Mouse (Mus musculus) left cerebral cortex, adult 9 months (tissue): ENCODE measurements at regions not wholly inside any gene's neighbourhood (a gene's known extent, or its start where the extent isn't known, plus 50 kb on each side); places are given as distances from the start of the nearest gene placed in this dataset.
A peak's percentile ranks its signal among the peaks of the same experiment; 100 is the strongest.

Experiments
- DNase-seq, 2 experiments: peaks; one replicate each; pipeline ENCODE4 v3.0.0; 2022; ENCODE audit warnings: low spot score in 2 of 2

GRCm38 (mm10) chr7:77966658-77967057 lies 771.2 kb downstream of the Ntrk3 start:
- DNase-seq = no peak

GRCm38 (mm10) chr7:77933366-77933765 lies 804.4 kb downstream of the Ntrk3 start:
- no peak for DNase-seq

DNA sequence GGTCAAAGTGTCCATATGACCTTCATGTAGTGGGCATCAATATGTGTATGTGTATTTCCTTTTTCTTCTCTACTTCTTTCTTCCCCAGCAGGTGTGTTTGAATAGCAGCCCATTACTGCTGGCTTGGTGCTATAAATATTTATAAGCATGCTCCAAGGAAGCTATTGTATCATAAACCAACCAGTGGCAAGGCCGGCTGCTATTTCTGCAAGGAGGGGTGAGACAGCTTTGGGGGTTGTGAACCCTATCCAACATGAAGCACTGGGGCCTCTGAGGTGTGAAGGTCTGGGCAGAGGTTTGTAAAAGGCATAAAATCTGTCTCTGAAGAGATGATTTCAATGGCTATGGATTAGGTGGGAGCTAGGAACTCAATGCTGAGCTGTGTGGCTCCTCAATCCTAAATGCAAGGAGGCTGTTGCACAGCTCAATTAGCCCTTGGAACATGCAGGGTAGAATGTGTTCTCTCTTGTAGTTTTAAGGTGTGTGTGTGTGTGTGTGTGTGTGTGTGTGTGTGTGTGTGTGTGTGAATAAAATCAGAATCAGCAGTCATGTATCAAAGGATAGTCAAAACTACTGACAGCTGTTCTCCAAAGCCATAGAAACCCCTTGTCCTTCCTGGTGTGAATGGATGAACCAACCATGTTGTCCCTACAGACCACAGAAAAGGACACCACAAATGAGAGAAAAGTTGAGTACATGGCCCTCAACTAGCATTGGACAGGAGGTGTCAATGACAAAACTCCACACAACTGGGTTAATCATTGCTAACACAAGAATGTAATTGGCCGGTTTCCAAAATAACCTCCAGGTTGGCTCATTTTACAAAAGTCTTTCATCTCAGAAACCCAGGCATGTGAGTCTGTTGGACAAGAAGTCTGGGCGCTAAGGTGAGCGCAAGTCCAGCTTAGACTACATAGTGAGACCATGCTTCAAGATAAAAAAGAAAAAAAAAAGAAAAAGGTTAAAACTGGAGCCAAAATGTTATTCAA lies 809.0 kb downstream of the Ntrk3 start:
- DNase-seq = no peak

- DNase-seq = no peak
Observed at GRCm38 (mm10) chr7:77899231-77899630, 838.6 kb downstream of the Ntrk3 start.

DNA sequence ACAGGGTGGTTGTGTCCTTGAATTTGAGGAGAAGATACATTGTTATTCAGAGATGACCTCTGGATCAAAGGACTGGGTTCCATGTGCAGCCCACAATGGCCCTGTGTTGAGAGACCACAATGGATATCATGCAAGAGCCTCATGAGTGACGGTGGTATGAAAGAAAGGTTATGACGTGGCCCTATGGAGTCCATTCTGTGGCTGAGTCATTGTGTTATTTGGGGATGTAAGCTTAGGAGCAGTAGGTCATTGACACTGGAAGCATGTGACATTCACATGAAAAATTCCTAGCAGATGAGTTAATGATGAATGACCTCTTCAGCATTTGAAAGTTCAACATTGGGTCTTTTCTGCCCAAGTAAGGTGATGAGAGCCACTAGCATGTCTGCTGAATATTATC lies 849.3 kb downstream of the Ntrk3 start:
- no peak for DNase-seq

DNA sequence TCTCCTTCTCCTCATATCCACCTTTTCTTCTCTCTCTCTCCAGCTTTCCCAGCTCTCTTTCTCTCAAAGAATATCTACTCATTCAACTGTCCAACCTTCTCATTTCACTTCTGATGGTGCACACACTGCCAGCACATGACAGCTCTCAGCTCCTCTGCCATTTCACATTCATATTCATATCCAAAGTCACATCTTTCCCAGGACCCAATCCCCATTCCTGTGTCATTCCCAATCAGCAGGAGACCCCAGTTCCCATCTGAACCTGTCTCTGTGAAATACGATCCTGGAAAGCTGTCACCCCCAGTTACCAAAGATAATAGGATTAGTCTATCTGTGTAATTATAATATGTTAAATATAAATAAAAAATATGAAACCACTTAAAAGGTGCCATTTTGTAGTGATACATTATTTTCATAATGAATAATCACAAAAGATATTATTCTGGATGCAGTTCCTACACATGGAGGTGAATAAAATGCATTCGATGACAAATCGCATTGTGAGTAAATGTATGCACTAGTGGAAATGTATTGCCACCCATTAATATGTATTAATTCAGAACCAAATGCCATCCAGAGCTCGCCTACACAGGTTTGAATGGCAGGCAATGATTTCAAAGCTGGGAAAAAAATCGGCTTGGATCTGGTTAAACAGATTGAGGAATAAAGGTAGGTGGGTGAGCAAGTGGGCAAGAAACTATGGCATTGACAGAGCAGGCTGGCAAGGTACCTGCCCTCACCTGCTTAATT lies 855.0 kb downstream of the Ntrk3 start:
- no peak for DNase-seq

GRCm38 (mm10) chr7:77867518-77867917 lies 870.3 kb downstream of the Ntrk3 start:
- no peak for DNase-seq

- DNase-seq = peak in 1 of 2 experiments; percentile 3
Observed at GRCm38 (mm10) chr7:77861841-77862240, 876.0 kb downstream of the Ntrk3 start.

GRCm38 (mm10) chr7:77858436-77858835 lies 879.4 kb downstream of the Ntrk3 start:
- DNase-seq = no peak

DNA sequence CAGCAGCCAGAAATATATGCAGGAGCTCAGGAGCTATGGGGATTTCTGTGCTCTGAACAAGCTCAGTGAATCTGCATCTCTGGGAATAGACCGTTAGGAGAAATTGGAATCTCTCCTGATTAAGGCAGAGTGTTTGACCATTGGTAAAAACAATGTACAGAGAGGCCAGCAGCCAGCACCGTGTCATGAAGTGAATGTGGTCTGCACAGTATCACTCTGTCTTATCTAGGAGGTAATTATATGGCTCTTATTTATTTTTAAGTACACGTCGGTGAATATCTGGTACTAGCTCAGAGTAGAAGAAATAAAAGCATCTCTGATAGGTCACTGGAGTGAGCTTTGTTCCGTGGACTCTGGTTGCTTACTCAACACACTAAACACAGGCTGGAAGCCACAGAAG lies 879.8 kb downstream of the Ntrk3 start:
- no peak for DNase-seq

- no peak for DNase-seq
Observed at GRCm38 (mm10) chr7:77855653-77856239, 882.1 kb downstream of the Ntrk3 start.

- DNase-seq = no peak
Observed at GRCm38 (mm10) chr7:77855077-77855476, 882.7 kb downstream of the Ntrk3 start.

- no peak for DNase-seq
Observed at GRCm38 (mm10) chr7:77824261-77824959, 913.4 kb downstream of the Ntrk3 start.

- DNase-seq = no peak
Observed at GRCm38 (mm10) chr7:77812052-77812903, 925.5 kb downstream of the Ntrk3 start.

- DNase-seq = no peak
Observed at GRCm38 (mm10) chr7:77786801-77787200, 951.0 kb downstream of the Ntrk3 start.

DNA sequence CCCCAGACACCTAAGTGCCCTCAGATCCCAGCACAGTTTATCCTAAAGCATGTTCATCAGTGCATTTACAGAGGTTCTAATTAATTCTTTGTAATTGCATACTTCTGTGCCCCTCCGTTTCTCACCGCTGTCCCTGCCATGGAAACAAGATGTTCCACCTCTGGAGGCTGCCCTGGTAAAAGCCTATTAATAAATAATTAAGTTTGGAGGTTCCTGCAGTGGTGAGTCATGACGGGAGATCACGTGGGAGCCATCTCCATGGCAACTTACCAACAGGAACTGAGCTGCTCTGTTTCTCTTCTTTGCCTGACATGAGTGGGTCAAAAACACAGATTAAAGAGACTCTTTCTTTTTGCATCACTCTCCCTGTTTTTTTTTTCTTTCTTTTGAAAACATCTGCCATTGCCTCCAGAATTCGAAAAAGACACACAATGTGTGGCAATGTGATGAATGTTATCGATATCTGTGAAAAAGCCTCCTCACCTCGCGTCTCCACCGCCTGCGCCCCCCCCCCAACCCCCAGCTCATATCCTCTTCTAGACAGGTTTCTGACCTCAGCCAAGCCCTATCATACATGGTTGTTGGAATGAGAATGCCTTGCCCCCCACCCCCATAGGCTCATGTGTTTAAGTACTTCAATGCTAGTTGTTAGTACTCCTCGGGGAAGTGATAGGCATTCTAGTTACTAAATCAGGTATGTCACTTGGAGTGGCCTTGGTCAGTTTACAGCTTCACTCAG lies 965.9 kb downstream of the Ntrk3 start:
- DNase-seq = peak; percentile 57 to 71

GRCm38 (mm10) chr7:77738996-77739765 lies 998.6 kb downstream of the Ntrk3 start:
- no peak for DNase-seq
